Mouse (Mus musculus) liver, postnatal 0 days (tissue): ENCODE data around the gene Tmem170b. TPM values are rescaled to one million over a fixed set of nuclear protein-coding genes. Genes with fewer than 3 reads are reported as not detected.

Source experiments
- ATAC-seq: fragments of 200-750 bp; cut with Nextera tagmentation; 2 replicates; pipeline ENCODE4 v1.8.0; 2017; ENCODE audit warnings: mild to moderate bottlenecking, moderate library complexity
- DNase-seq: peaks from one replicate; pipeline ENCODE4 v3.0.0-alpha.2; 2016
- H3K27ac ChIP-seq: fragments of 300-500 bp; sonication (generic); 2 replicates; pipeline ENCODE4 v1.5.1; 2014; ENCODE audit warnings: antibody characterized with exemption, moderate library complexity, mild to moderate bottlenecking, low read depth
- H3K27me3 ChIP-seq: fragments of 300-500 bp; sonication (generic); 2 replicates; pipeline ENCODE4 v1.6.1; 2014; ENCODE audit warnings: low read length, control low read depth, mixed read lengths; ENCODE audit not compliant: insufficient read depth
- H3K36me3 ChIP-seq: fragments of 300-500 bp; sonication (generic); replicated peaks from 2 replicates; pipeline ENCODE4 v1.6.1; 2014; ENCODE audit warnings: mild to moderate bottlenecking, control low read depth, low read length, moderate library complexity, mixed read lengths; ENCODE audit not compliant: insufficient read depth
- H3K4me1 ChIP-seq: fragments of 300-500 bp; sonication (generic); 2 replicates; pipeline ENCODE4 v1.6.1; 2014; ENCODE audit warnings: antibody characterized with exemption, mild to moderate bottlenecking, control low read depth; ENCODE audit not compliant: insufficient read depth
- H3K4me2 ChIP-seq: fragments of 300-500 bp; sonication (generic); 2 replicates; pipeline ENCODE4 v1.6.1; 2014; ENCODE audit warnings: low read depth, mild to moderate bottlenecking, low read length, moderate library complexity, mixed read lengths
- H3K4me3 ChIP-seq: fragments of 300-500 bp; sonication (generic); 2 replicates; pipeline ENCODE4 v1.5.1; 2014; ENCODE audit warnings: low read depth, low read length
- H3K9ac ChIP-seq: fragments of 300-500 bp; sonication (generic); replicated peaks from 2 replicates; pipeline ENCODE4 v1.6.1; 2014; ENCODE audit warnings: mild to moderate bottlenecking, moderate library complexity
- H3K9me3 ChIP-seq: fragments of 300-500 bp; sonication (generic); 2 replicates; pipeline ENCODE4 v1.6.1; 2016; ENCODE audit warnings: mild to moderate bottlenecking, control low read depth, low read length, mixed read lengths
- CTCF ChIP-seq: sonication (generic); IDR thresholded peaks from 2 replicates; pipeline ENCODE4 v1.5.1; 2016; ENCODE audit warnings: antibody characterized with exemption, low read depth
- EP300 ChIP-seq: IDR thresholded peaks from 2 replicates; pipeline ENCODE4 v1.6.1; 2016; ENCODE audit warnings: antibody characterized with exemption, low read depth, mild to moderate bottlenecking
- whole genome bisulfite sequencing: fragments of 180-500 bp; shearing (Covaris S2); extraction: QIAGEN DNeasy Blood & Tissue Kit; methylation state at CpG from one replicate; pipeline ENCODE4 v1.1.7; 2014; ENCODE audit not compliant: insufficient replicate concordance; 5-methylcytosine and 5-hydroxymethylcytosine counted together
- polyA plus RNA-seq: library from polyadenylated mRNA; unstranded; fragments of >200 nt; fragmentation: Nextera tagmentation; extraction: Ambion mirVana; gene quantifications from 2 replicates; pipeline ENCODE4 v1.2.1, GENCODE M21; 2015

Tmem170b gene
- polyA plus RNA-seq, 1 experiment from 2014 or later, result 5.7 TPM

- 72% methylated on average over 11 of the region's 11 CpGs for WGBS
- ATAC-seq (no peak), DNase-seq (no peak)
- Histone ChIP-seq H3K9me3 (no peaks in the 10 kb centered on the region), H3K36me3 (no peaks in the 10 kb centered on the region), H3K27ac (no peak overlapping the region), H3K4me2 (no peak overlapping the region), H3K4me3 (no peak overlapping the region), H3K9ac (no peak overlapping the region), H3K27me3 (no peaks in the 10 kb centered on the region), H3K4me1 (no peaks in the 10 kb centered on the region)
- TF ChIP-seq CTCF (no peak), EP300 (no peak)
Observed at GRCm38 (mm10) chr13:41685499-41685898, 79.8 kb downstream of the Tmem170b start.

- Histone ChIP-seq H3K9me3 (no peaks in the 10 kb centered on the region), H3K4me2 (no peak overlapping the region), H3K9ac (no peak overlapping the region), H3K4me1 (no peaks in the 10 kb centered on the region), H3K36me3 (no peaks in the 10 kb centered on the region), H3K27me3 (no peaks in the 10 kb centered on the region), H3K4me3 (no peak overlapping the region), H3K27ac (no peak overlapping the region)
- DNase-seq (no peak), ATAC-seq (no peak)
- TF ChIP-seq CTCF, result no peak
- TF ChIP-seq EP300, result no peak
- 73% methylated on average over 6 of the region's 6 CpGs for WGBS
Observed at GRCm38 (mm10) chr13:41689055-41689454, 83.3 kb downstream of the Tmem170b start.

- H3K36me3 ChIP-seq, result no peaks in the 10 kb centered on the region
- no peak overlapping the region for H3K27ac ChIP-seq
- no peak overlapping the region for H3K4me2 ChIP-seq
- DNase-seq, result no peak
- no peak overlapping the region for H3K4me3 ChIP-seq
- no peak for TF ChIP-seq EP300
- no peak for TF ChIP-seq CTCF
- H3K4me1 ChIP-seq, result no peaks in the 10 kb centered on the region
- WGBS, result 78% methylated on average over 5 of the region's 5 CpGs
- H3K27me3 ChIP-seq, result no peaks in the 10 kb centered on the region
- no peak for ATAC-seq
- H3K9me3 ChIP-seq, result no peaks in the 10 kb centered on the region
- no peak overlapping the region for H3K9ac ChIP-seq
Observed at GRCm38 (mm10) chr13:41689598-41690045, 83.9 kb downstream of the Tmem170b start.

Other genes starting within 250 kb of the Tmem170b start
- gene Nedd9, start 118.5 kb upstream of the Tmem170b start, polyA plus RNA-seq, result 6.8 and 6.9 TPM in 2 replicates
- 94.2 and 94.5 TPM in 2 replicates for gene Adtrp, start 241.8 kb downstream of the Tmem170b start, polyA plus RNA-seq